Mouse (Mus musculus): ENCODE measurements around the gene Dtx2.

Dtx2 gene

DNA sequence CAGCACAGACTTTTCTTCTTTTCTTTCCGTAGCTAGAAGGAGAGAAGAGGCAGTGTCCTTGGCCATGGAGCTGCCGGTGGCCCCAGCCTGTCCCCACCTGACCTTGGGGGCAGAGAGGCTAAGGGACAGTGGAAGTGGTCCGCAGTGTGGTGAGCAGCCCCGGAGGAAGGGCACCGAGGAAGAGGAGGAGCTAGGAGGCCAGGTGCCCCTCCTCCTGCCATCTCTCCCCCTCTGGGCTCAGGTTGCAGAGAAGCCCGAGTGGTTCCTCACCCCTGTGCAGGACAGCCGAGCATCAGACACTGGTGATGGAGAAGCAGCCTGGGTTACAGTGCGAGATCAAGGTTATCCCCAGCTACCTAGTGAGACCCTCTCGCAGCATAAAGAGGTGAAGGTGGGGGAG is 20.2 kb upstream of the Dtx2 start, which contains the start of gene Ssc4d:
Gene Ssc4d (minus strand): TSS at position 167 of the 400 bp plus-strand sequence.
- in situ Hi-C loops (cut with MboI; ENCODE audit: low sequenced_read_pairs): loop anchor here (10.0 kb wide), 1 partner anchor 90 kb away; no protein-coding TSS in a partner anchor

DNA sequence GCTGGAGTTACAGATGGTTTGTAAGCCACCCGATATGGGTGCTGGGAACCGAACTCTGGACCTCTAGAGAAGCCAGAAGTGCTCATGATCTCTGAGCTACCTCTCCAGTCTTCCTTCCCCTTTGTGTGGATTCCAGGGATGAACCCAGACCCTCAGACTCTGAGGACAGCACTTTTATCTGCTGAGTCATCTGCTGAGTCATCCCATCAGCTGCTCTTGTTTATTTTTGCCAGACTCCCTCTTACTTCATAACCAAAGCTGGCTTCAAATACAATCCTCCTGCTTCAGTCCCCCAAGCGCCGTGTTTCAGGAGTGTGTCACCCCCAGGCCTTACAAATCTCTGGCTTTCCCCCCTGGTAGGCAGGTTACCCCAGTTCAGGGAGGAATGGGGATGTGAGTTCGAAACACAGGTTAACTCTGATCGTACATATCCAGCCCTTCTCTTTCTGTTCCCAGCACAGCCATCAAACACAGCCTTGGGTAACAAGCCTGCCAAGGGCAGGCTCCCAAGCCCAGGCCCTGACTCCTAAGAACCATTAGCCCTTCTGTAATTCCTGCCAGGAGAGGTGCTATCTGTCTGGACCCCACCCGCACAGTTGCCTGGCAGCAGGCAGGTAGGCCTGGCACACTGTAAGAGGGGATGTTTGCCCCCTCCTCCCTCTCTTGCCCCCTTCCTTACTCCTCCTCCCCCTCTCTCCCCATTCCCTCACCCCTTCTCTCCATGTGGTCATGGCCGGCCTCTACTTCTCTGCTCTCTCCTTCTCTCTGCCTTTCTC is 18.5 kb upstream of the Dtx2 start:
- in situ Hi-C loops (cut with MboI; ENCODE audit: low sequenced_read_pairs): loop anchor here (10.0 kb wide), 1 partner anchor 89 kb away; no protein-coding TSS in a partner anchor

DNA sequence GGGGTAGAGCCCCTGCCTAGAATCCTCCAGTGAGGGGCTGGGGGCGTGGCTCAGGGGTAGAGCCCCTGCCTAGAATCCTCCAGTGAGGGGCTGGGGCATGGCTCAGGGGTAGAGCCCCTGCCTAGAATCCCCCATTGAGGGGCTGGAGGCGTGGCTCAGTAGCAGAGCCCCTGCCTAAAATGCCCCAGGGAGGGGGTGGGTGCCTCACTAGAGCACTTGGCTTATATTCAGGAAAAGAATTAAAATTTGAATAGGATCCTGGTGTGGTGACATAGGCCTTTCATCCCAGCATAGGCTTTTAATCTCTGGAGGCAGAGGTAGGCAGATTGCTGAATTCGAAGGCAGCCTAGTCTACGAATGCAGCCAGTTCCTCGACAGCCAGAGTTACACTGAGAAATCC is 15.2 kb upstream of the Dtx2 start:
- in situ Hi-C loops (cut with MboI; ENCODE audit: low sequenced_read_pairs): loop anchor here (10.0 kb wide), 1 partner anchor 85 kb away; no protein-coding TSS in a partner anchor

DNA sequence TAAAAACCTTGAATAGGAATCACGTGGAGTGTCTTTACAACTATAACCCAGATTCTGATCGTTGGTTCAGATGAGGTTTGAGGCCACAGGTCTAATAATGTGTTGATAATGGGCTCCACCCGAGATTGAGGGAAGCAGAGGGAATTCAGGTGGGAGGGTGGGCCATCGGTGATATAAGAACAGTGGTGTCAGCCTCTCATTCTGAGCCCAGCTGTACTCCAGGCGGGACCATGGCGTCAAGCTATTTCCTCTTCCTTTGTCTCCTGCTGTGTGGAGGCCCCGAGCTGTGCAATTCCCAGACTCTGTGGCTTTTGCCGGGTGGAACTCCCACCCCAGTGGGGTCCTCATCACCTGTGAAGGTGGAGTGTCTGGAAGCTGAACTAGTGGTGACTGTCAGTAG is 14.7 kb upstream of the Dtx2 start, which contains the start of gene Zp3:
Gene Zp3 (plus strand): TSS at position 196 of the 400 bp plus-strand sequence.
- in situ Hi-C loops (cut with MboI; ENCODE audit: low sequenced_read_pairs): loop anchor here (10.0 kb wide), 1 partner anchor 85 kb away; no protein-coding TSS in a partner anchor

DNA sequence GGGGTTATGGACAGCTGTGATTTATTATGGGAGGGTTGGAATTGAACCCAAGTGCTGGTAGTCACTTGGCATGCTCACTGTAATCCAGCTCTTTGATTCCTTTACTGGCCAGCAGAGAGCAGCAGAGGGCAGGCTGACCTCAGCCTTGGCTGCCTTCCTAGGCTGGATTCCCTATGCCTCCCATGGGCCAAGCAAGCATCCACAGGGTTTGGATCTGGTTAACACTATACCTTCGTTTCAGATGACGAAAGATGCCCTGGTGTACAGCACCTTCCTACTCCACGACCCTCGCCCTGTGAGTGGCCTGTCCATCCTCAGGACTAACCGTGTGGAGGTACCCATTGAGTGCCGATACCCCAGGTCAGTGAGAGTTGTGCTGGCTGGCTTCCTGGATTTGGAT is 12.2 kb upstream of the Dtx2 start:
- in situ Hi-C loops (cut with MboI; ENCODE audit: low sequenced_read_pairs): no loop called here

DNA sequence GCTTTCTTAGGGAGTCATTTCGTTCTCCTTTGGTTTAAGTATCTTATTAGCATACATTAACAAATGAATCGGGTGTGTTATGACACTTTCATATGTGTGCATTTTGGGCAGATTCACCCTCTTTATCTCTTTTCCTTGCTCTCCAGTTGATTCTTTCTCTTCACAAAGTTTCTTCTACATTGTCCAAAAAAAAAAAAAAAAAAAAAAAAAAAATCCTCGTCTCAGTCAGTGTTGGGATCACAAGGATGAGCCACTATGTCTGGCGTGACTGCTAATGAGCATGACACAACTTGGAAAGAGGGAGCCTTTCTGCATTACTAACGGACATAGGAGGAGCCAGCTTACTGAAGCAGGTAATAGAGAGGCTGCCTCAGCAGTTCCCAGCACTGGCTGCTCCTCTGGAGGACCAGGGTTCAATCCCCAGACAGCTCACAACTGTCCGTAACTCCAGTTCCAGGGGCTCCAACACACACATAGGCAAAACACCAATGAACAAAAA is 10.0 kb upstream of the Dtx2 start:
- in situ Hi-C loops (cut with MboI; ENCODE audit: low sequenced_read_pairs): loop anchor here (5.0 kb wide), 1 partner anchor 38 kb away; no protein-coding TSS in a partner anchor

DNA sequence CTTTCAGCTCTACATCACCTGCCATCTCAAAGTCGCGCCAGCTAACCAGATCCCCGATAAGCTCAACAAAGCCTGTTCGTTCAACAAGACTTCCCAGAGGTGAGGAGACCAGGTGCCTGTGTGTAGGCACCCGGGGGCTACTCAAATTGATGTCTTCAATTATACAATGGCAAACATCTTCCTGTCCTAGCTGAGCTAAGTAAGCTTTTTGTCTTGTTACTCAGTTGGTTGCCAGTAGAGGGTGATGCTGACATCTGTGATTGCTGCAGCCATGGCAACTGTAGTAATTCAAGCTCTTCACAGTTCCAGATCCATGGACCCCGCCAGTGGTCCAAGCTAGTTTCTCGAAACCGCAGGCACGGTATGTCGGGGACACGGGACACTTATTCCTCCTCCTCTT is 7.4 kb upstream of the Dtx2 start:
- in situ Hi-C loops (cut with MboI; ENCODE audit: low sequenced_read_pairs): loop anchor here (5.0 kb wide), 1 partner anchor 35 kb away; no protein-coding TSS in a partner anchor

DNA sequence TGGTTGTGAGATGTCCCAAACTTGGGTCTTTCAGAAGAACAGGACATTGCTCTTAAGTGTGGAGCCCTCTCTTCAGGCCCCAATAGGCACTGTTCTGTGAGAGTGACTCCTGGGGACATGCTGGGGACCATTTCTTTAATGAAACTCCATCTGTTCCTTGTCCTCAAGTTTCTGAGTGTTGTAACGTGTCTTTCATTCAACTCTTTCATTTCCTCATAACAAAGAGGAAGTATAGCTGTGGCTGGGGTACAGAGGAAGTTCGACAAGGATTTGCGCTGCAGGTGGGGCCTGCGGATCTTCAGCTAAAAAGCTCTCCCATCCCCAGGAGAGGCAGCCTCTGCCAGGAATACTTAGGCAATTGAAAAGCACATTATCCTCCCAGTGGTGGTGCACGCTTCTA is 4.0 kb upstream of the Dtx2 start:
- in situ Hi-C loops (cut with MboI; ENCODE audit: low sequenced_read_pairs): no loop called here

DNA sequence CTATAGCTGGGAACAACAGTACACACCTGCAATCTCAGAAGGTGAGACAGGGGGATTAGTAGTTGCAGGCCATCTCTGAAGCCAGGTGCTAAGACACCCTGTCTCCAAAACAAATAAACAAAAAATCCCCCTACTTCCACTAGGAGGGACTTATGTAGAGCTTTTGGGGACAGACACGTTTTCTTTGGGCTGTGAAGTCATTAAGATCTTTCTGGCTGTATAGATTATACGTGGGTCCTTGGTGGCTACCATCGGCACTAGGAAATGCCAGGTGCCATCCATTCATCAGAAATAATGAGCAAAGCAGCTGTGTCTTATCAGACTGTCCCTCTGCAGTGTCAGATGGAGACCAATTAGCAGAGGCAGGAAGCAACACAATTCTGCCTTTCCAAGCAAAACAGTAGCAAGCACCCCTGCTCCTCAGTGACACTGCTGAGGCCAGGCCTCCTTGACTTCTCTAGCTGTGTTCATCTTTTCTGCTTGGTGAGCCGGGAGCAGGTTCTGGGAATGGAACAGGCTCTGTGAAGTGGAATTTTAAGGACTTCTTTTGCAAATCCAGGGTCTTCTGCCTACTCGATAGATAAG is 1.1 kb upstream of the Dtx2 start:
- in situ Hi-C loops (cut with MboI; ENCODE audit: low sequenced_read_pairs): no loop called here

DNA sequence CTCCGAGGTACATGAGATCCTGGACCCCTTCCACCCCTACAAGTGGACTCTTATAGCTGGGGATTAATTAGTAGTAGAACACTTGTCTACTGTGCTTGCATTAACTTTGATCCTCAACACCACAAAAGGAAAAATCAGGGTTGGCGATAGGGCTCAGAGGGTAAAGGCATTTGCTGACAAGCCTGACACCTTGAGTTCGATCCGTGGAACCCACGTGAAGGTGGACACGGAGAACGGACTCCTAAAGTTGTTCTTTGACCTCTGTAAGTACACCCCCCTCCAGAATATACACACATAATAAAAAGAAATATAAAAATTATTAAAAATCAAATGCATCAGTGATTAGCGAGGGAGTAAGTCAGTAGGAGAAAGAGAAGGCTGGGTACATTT is 270 bp upstream of the Dtx2 start:
- in situ Hi-C loops (cut with MboI; ENCODE audit: low sequenced_read_pairs): no loop called here

DNA sequence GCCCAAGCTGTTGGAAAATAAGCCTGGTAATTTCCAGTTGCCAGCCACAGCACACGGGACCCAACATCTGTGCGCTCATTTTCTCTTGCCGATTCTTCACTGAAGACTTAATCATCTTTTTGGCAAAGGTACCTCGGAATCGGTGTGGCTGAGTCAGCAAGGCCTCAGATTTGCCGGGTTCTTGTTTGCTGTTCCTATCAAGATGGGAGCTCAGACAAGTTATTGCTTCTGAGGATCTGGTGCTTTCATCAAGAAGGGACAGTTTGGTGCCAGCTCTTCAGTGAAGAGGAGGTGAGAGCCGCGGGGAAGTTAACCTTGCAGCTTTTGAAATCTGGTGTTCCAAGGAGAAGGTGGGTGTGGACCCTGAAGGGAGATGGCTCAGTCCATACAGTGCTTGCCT is 1.6 kb downstream of the Dtx2 start:
- in situ Hi-C loops (cut with MboI; ENCODE audit: low sequenced_read_pairs): no loop called here

DNA sequence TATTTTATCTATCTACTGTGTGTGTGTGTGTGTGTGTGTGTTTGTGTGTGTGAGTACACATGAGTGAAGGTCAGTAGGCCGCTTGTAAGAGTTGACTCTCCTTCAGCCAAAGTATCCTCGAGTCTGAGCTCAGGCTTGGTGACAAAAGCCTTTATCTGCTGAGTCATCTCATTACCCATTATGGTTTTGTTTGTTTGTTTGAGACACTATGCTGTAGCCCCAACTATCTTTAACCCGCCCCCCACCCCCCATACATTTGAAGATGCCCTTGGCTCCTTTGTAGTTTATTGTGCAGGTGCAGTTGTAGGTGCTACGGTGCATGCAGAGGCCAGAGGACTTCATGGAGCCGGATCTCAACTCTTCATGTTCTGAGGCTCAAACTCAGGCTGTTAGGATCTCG is 6.6 kb downstream of the Dtx2 start:
- in situ Hi-C loops (cut with MboI; ENCODE audit: low sequenced_read_pairs): no loop called here

DNA sequence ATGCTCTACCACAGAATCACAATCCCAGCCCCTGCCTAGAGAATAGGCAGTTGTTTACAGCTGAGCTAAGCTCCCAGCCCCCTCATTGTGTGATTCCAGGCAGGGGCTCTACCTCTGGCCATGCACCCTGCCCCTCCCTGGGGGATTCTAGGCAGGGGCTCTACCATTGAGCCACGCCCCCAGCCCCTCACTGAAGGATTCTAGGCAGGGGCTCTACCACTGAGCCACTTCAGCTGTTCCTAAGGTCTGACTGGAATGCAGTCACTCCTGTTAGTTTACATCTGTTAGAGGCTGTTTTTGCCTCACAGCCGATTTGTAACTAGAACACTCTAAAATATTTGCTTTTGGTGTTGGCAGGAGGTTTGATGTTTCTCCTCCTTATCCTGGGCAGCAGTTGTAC is 7.7 kb downstream of the Dtx2 start:
- in situ Hi-C loops (cut with MboI; ENCODE audit: low sequenced_read_pairs): no loop called here

DNA sequence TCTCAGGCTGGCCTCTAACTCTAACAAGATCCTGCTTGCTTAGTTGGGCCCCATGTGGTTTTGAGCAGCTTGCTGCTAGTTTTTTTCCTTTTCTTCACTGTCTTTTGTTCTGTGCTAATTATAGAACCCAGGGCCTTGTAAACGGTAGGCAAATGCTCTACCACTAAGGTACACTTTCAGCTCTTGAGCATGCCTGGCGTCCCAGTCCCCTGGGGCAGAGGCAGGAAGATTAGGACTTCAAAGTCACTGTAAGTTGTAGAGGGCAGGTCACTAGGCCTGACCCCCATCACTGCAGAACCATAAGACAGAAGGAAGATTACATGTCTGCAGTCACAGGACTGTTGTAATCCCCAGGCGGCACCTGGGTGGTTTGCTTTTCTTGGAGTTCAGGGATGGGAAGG is 8.2 kb downstream of the Dtx2 start:
- in situ Hi-C loops (cut with MboI; ENCODE audit: low sequenced_read_pairs): no loop called here

DNA sequence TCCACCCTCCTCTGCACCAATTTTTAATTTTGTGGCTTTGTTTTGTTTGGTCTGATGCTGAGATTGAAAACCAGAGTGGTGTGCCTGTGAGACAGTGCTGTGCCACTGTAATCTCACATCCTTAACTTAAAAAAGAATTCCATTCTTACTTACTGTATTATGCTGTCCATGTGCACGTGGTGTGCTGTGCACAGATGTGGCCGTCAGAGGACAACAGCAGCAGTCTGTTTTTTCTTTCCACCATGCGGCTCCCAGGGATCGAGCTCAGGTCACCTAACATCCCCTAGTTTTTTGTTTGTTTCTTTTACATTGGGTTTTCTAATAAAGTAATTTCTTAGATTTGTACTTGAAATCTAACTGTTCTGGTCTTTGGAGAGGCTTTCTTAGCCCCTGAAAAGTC is 9.9 kb downstream of the Dtx2 start:
- in situ Hi-C loops (cut with MboI; ENCODE audit: low sequenced_read_pairs): no loop called here

DNA sequence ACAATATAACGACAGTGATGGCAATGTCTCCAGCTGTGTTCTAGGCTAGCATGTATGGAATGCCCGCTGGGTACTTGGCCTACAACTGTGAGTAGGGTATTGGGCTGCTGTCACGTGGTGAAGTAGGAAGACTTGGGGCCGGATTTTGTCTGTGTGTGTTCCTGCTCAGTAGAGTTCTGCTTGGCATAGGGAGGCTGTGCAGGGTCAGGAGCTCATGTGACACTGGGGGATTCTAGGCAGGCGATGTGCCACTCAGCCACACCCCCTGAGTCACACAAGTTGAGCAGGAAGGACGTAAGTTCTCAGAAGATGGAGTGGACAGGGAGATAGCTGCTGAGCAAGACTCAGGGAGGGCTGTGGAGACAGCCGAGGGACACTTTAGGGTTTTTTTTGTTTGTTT is 13.1 kb downstream of the Dtx2 start:
- in situ Hi-C loops (cut with MboI; ENCODE audit: low sequenced_read_pairs): no loop called here

DNA sequence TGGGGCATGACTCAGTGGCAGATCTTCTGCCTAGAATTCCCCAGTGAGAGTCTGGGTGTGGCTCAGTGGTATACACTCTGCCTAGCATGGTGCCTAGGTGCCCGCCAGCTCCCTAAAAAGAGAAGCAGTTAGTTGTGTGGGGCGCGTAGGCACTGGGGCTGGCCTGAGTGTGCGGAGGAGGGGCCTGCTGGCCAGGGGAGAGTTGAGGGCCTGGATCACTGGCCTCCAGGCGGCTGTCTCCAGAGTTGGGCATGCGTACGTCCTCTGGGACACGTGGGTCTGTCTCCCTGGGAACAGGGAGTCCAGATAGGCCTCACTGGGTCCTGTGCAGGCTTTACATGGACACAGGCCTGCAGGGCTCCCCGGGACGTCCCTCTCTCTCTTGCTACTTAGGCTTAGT is 20.3 kb downstream of the Dtx2 start:
- in situ Hi-C loops (cut with MboI; ENCODE audit: low sequenced_read_pairs): no loop called here

DNA sequence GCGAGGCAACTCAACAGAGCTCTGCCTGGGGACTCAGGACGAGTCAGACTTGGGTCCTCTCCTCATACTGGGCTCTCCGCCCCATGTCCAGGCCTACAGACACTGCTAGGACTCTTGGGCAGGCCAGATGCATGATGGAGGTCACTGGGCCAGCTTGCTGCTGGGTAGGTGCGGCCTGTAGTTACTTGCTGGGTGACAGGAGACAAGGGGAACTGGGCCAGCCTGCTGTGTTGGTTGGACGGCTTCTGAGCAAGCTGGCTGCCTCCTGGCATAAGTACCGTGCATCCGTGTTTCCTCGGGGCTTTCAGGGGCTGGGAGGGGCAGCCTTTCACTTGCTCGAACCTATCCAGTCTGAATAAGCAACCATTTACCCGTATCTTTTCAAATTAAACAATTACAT is 21.0 kb downstream of the Dtx2 start:
- in situ Hi-C loops (cut with MboI; ENCODE audit: low sequenced_read_pairs): no loop called here

DNA sequence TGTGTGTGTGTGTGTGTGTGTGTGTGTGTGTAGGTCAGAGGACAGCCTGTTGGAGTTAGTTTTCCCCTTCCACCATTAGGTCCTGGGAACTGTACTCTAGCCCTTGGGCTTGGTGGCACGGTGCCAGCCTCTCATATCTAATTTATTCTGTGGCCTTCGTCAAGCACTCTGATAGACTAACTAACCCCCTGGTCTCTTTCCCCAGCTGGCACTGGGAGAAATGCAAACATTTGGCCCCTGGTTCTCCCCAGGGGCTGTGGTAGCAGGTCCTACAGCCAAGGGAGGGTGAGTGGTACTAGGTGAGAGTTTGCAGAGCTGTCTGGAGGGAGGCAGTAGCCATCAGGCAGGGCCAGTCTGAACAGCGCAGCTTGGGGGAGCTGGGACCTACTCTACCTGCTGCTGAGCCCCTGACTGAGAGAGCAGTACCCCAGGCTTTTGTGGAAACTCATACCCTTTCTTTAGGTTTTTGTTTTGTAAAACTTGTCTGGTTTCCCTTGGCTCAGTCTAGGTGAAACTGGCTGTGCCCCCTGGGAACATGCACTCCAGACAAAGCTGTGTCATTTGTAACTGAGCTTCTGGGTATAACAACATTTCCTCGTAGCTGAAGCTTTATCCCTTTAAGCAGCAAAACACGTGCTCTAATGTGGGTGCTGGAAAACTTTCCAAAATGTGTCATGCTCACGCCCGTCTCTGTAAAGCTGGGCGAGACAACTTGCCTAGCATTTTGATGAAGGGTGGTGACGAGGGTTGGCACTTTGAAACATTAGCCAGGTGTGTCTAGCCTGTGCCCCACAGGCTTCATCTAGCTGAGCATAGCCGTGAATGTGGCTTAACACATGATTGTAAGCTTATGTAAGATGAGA is 21.6 kb downstream of the Dtx2 start:
- in situ Hi-C loops (cut with MboI; ENCODE audit: low sequenced_read_pairs): no loop called here

DNA sequence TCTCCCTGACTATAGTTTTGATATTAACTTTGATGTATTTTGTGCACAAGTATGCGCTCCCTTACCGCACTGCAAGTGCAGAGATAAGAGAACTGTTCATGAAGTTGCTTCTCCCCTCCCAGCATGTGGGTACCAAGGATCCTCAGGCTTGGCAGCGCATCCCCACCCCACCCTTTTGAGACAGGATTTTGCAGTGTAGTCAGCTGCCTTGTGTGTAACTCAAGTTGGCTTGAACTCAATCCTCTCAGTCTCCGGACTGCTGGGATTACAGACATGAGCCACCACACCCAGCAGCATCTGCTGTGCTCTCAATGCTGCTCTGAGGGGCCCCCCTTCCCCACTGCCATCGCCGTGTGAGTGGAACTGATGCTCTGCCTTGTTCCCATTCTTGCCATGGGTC is 22.7 kb downstream of the Dtx2 start:
- in situ Hi-C loops (cut with MboI; ENCODE audit: low sequenced_read_pairs): no loop called here

DNA sequence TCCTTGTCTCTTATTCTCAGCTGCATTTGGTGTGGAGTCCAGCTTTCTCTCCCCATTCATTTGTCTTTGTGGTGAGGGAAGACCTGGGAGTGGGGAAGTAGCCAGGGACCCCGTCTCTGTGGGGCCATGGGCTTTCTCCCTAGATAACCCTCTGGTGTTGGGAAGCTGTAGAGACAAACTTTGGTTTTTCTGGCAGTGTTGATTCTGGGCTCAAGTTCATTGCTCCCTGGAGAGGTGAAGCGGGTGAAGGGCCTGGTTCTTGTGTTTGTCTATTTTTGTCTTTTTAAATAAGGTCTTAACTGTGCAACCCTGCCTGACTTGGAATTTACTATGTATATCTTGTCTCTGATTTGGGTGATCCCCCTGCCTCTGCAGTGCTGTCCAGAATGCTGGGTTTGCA is 24.1 kb downstream of the Dtx2 start:
- in situ Hi-C loops (cut with MboI; ENCODE audit: low sequenced_read_pairs): no loop called here
